Mouse (Mus musculus) adipose tissue, adult 10 weeks (tissue): ENCODE data around the gene Klri2. TPM values are rescaled to one million over a fixed set of nuclear protein-coding genes. Genes with fewer than 3 reads are reported as not detected.

ENCODE experiments used
- polyA plus RNA-seq: library from polyadenylated mRNA; stranded (reverse); fragments of 350-450 nt; fragmentation: Illumina TruSeq; extraction: RNeasy Lipid Tissue Mini Kit (QIAGEN cat#74804); gene quantifications from one replicate; pipeline ENCODE4 v1.2.3, GENCODE M21; 2014; ENCODE audit warnings: low read depth, low replicate concordance

Gene Klri2
- 0.12 TPM for polyA plus RNA-seq

GRCm38 (mm10) chr6:129740069-129740721, at the start of gene Klri2:
TSS of gene Klri2 (minus strand) at chr6:129740484.

GRCm38 (mm10) chr6:129784170-129784569, 43.9 kb upstream of the Klri2 start, which contains the start of gene Gm156:
TSS of gene Gm156 (minus strand) at chr6:129784270.

GRCm38 (mm10) chr6:129717032-129717431, 23.3 kb downstream of the Klri2 start, which contains the start of gene Klri1:
TSS of gene Klri1 (minus strand) at chr6:129717132.

Other genes with a start within 250 kb of the Klri2 start
- gene Olr1, start 233.3 kb downstream of the Klri2 start, polyA plus RNA-seq, result 0.38 TPM
- gene Tmem52b, start 227.9 kb downstream of the Klri2 start, polyA plus RNA-seq, result not detected
- gene Gabarapl1, start 207.3 kb downstream of the Klri2 start, polyA plus RNA-seq, result 177 TPM
- gene Klre1, start 162.6 kb downstream of the Klri2 start, polyA plus RNA-seq, result 0.68 TPM
- gene Klrd1, start 148.7 kb downstream of the Klri2 start, polyA plus RNA-seq, result 2.8 TPM
- gene Klrk1, start 116.6 kb downstream of the Klri2 start, polyA plus RNA-seq, result 3.0 TPM
- gene Klrc3, start 97.1 kb downstream of the Klri2 start, polyA plus RNA-seq, result not detected
- 0.15 TPM for gene Klrc2, start 79.8 kb downstream of the Klri2 start, polyA plus RNA-seq
- 0.27 TPM for gene Klrc1, start 61.5 kb downstream of the Klri2 start, polyA plus RNA-seq
- 0.68 TPM for gene Klri1, start 23.4 kb downstream of the Klri2 start, polyA plus RNA-seq
- not detected for gene Gm156, start 43.8 kb upstream of the Klri2 start, polyA plus RNA-seq
- gene Gm17631, start 122.2 kb upstream of the Klri2 start, polyA plus RNA-seq, result not detected
- 0.27 TPM for gene Klra17, start 136.2 kb upstream of the Klri2 start, polyA plus RNA-seq
- gene Klra5, start 177.2 kb upstream of the Klri2 start, polyA plus RNA-seq, result not detected